Mouse (Mus musculus) adrenal gland, adult 8-10 months (tissue): ENCODE measurements around the gene Gm21312. TPM values are rescaled to one million over a fixed set of nuclear protein-coding genes. Genes with fewer than 3 reads are reported as not detected.
"Not testable (repeated sequence)": the region's sequence is repeated elsewhere in the genome, so short reads cannot be mapped to it uniquely, and the experiment has no call there.

Experiments
- DNase-seq: peaks from one replicate; pipeline ENCODE4 v3.0.0; 2022
- total RNA-seq, 4 experiments: library from RNA; stranded (reverse); gene quantifications; 2 replicates each; pipeline ENCODE4 v1.2.4; 2022

The Gm21312 gene
- not detected for total RNA-seq

DNA sequence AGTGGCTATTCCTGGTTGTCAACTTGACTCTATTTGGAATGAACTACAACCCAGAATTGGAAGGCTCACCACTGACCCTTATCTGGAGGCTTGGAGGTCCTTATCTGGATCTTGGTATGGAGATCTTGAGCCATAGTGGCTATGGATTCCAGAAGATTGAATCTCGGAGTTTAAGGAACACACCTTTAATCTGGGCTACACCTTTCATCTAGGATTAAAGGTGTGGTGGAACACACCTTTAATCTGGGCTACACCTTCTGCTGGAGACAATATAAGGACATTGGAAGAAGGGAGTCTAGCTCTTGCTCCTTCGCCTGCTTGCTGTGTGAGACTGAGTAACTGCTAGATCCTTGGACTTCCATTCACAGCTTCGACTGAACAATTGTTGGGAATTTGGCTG, at the start of gene Gm21312:
Gene Gm21312 (plus strand): TSS at position 301 of the 400 bp plus-strand sequence.
- not testable (repeated sequence) for DNase-seq

DNA sequence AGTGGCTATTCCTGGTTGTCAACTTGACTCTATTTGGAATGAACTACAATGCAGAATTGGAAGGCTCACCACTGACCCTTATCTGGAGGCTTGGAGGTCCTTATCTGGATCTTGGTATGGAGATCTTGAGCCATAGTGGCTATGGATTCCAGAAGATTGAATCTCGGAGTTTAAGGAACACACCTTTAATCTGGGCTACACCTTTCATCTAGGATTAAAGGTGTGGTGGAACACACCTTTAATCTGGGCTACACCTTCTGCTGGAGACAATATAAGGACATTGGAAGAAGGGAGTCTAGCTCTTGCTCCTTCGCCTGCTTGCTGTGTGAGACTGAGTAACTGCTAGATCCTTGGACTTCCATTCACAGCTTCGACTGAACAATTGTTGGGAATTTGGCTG, 34.1 kb upstream of the Gm21312 start, which contains the start of gene Gm21293:
Gene Gm21293 (plus strand): TSS at position 301 of the 400 bp plus-strand sequence.
- not testable (repeated sequence) for DNase-seq

DNA sequence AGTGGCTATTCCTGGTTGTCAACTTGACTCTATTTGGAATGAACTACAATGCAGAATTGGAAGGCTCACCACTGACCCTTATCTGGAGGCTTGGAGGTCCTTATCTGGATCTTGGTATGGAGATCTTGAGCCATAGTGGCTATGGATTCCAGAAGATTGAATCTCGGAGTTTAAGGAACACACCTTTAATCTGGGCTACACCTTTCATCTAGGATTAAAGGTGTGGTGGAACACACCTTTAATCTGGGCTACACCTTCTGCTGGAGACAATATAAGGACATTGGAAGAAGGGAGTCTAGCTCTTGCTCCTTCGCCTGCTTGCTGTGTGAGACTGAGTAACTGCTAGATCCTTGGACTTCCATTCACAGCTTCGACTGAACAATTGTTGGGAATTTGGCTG, 25.6 kb upstream of the Gm21312 start, which contains the start of gene Gm6763:
Gene Gm6763 (plus strand): TSS at position 301 of the 400 bp plus-strand sequence.
- DNase-seq: not testable (repeated sequence)

DNA sequence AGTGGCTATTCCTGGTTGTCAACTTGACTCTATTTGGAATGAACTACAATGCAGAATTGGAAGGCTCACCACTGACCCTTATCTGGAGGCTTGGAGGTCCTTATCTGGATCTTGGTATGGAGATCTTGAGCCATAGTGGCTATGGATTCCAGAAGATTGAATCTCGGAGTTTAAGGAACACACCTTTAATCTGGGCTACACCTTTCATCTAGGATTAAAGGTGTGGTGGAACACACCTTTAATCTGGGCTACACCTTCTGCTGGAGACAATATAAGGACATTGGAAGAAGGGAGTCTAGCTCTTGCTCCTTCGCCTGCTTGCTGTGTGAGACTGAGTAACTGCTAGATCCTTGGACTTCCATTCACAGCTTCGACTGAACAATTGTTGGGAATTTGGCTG, 17.1 kb upstream of the Gm21312 start, which contains the start of gene Gm8764:
Gene Gm8764 (plus strand): TSS at position 301 of the 400 bp plus-strand sequence.
- DNase-seq: not testable (repeated sequence)

DNA sequence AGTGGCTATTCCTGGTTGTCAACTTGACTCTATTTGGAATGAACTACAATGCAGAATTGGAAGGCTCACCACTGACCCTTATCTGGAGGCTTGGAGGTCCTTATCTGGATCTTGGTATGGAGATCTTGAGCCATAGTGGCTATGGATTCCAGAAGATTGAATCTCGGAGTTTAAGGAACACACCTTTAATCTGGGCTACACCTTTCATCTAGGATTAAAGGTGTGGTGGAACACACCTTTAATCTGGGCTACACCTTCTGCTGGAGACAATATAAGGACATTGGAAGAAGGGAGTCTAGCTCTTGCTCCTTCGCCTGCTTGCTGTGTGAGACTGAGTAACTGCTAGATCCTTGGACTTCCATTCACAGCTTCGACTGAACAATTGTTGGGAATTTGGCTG, 8.6 kb upstream of the Gm21312 start, which contains the start of gene Gm21304:
Gene Gm21304 (plus strand): TSS at position 301 of the 400 bp plus-strand sequence.
- not testable (repeated sequence) for DNase-seq

DNA sequence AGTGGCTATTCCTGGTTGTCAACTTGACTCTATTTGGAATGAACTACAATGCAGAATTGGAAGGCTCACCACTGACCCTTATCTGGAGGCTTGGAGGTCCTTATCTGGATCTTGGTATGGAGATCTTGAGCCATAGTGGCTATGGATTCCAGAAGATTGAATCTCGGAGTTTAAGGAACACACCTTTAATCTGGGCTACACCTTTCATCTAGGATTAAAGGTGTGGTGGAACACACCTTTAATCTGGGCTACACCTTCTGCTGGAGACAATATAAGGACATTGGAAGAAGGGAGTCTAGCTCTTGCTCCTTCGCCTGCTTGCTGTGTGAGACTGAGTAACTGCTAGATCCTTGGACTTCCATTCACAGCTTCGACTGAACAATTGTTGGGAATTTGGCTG, 8.4 kb downstream of the Gm21312 start, which contains the start of gene Gm20765:
Gene Gm20765 (plus strand): TSS at position 301 of the 400 bp plus-strand sequence.
- not testable (repeated sequence) for DNase-seq

DNA sequence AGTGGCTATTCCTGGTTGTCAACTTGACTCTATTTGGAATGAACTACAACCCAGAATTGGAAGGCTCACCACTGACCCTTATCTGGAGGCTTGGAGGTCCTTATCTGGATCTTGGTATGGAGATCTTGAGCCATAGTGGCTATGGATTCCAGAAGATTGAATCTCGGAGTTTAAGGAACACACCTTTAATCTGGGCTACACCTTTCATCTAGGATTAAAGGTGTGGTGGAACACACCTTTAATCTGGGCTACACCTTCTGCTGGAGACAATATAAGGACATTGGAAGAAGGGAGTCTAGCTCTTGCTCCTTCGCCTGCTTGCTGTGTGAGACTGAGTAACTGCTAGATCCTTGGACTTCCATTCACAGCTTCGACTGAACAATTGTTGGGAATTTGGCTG, 16.9 kb downstream of the Gm21312 start, which contains the start of gene Gm4340:
Gene Gm4340 (plus strand): TSS at position 301 of the 400 bp plus-strand sequence.
- DNase-seq: not testable (repeated sequence)

DNA sequence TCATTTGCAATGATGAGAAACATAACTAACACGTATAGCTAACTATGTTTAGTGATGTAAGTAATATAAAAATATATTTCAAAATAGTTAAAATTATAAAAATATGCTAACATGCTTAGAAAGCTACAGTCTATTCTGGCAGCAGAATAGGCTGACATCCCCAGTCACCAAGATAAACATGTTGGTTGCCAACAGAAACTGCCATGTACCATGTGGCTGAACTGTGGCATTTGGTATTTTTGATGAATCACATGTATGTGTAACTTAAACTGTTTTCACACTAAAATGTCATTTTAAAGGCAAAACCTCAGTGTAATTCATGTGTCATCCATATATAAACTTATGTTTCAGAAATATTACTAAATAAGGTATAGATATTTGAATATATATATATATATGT, 32.8 kb downstream of the Gm21312 start:
- DNase-seq: no peak

DNA sequence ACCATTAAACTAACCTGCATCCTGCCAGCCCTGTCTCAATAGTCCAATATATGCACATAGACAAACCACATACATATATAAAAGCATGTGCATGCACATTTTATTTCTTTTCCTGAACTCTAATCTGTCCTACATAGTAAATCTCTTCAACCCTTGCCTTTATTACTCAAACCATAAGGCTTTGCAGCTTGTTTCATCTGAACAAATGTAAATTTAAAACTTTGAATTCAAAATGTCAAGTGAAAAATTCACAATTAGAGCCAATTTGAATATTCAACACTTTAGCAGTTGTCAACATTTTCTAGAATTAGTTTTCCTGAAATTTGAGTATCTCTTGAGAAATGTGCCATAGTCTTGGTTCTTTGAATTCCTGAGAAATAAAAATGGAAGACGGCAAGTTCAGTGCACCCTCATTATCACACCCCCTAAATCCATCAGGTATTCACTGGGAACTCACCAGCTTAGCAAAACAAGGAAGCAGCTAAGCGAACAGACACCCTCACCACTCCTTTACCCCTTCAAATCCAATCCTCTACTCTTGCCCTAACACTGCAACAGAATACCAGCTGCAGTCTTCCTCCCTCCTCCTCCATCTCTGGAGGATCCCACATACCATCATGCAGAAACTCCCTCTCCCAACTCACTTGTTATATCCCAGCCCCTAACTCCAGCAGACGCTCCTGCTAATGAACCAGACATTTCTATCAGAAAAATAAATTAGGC, 33.6 kb downstream of the Gm21312 start:
- no peak for DNase-seq

GRCm38 (mm10) chr10:104214527-104214926, 37.7 kb downstream of the Gm21312 start:
- DNase-seq: no peak

- DNase-seq: no peak
Observed at GRCm38 (mm10) chr10:104220303-104221021, 43.6 kb downstream of the Gm21312 start.

Other genes with a start within 250 kb of the Gm21312 start
- gene Gm21293, start 34.0 kb upstream of the Gm21312 start, total RNA-seq: not detected
- gene Gm6763, start 25.5 kb upstream of the Gm21312 start, total RNA-seq: not detected
- not detected for gene Gm8764, start 17.0 kb upstream of the Gm21312 start, total RNA-seq
- gene Gm21304, start 8.5 kb upstream of the Gm21312 start, total RNA-seq: not detected
- gene Gm20765, start 8.5 kb downstream of the Gm21312 start, total RNA-seq: not detected
- not detected for gene Gm4340, start 17.0 kb downstream of the Gm21312 start, total RNA-seq